Mouse (Mus musculus) kidney, postnatal 10 days (tissue): ENCODE data around the gene Ddx58.

Source experiments
- DNase-seq: peaks from one replicate; pipeline ENCODE4 v3.0.0; 2021; ENCODE audit warnings: mixed read lengths

Gene Ddx58

DNA sequence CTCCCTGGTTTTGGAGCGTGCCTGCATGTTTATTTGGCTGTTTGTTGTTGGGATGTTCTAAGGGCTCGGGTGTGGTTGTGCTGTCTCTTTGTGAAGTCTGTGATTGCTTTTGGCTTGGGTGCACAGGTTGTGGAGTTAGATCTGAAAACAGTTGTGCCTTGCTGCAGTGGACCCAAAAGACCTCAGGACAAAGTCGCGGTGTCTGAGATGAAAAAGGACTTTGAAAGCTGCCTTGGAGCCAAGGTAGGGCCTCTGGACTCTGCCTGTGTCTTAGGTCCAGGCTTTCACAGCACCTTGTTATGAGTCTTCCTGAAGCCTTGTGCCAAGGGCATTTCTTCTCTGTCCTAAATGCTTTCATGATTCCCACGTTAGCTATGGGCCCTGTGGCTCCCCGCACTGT lies 59.6 kb downstream of the Ddx58 start:
- peak; percentile 32 for DNase-seq

DNA sequence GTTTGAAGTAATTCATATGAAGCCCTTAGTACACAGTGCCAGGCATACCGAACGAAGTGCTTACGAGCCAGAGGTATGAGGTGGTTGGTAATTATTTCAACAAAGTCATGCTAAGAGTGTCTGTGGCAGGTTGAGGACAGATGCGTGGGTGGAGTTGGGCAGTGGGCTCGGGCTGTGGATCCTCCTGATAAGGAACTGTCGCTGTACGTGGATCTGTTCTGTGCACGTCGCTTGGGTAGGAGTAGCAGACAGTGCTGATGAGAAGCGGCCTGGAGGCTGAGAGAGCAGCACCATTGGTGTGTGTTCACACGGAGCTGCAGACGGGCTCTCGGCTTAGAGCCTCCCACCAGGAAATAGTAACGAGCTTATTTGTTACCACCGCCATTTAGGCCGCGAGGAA lies 61.0 kb downstream of the Ddx58 start:
- no peak for DNase-seq

DNA sequence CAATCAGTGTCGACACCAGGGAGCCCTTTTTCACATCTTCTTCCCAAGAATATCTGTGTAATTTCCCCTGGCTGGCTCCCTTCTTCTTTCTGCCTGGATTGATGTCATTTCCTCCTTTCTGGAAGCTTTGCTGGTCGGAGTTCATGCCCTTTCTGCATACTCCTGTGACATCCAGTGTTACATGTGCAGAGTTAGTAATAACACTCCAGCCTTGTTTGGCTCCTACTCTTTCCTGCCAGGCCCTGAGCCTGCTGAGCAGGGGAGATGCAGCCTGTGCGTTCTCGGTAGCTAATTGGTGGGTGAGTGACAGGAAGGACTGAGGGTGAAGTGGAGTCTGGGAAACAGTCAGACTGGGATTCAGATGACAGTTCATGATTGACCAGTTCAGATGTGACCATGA lies 65.3 kb downstream of the Ddx58 start:
- DNase-seq, result no peak

DNA sequence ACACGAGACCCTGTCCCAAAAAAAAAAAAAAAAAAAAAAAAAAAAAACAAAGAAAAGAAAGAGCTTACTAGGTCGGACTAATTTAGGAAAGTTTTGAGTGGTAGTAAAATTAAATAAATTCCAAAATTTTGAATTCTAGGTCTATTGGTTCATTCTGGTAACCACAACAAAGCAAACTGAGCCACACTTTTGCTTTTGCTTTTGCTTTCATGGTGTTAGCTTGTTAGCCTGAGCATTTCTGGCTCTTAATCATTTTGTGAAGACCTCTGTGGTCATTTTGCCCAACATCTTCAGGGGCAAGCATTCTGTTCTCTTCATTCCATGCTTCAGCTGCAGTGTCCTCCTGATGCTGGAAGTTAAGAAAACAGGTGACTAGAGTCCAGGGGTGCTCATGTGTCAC lies 67.3 kb downstream of the Ddx58 start:
- no peak for DNase-seq

DNA sequence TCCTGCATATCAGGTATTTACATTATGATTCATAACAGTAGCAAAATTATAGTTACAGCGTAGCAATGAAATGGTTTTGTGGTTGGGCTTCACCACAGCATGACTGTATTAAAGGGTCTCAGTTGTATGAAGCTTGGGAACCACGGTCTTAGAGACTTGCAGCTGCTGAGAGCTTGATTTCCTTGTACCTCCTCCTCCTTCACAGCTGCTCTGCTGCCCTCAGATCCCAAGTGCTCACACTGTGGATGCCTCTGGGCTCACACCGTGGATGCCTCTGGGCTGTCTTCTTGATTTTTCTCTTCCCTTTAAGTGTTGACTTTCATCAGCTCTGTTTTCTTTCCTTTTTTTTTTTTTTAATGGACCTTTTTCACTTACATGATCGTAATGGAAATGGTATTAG lies 68.2 kb downstream of the Ddx58 start:
- no peak for DNase-seq

DNA sequence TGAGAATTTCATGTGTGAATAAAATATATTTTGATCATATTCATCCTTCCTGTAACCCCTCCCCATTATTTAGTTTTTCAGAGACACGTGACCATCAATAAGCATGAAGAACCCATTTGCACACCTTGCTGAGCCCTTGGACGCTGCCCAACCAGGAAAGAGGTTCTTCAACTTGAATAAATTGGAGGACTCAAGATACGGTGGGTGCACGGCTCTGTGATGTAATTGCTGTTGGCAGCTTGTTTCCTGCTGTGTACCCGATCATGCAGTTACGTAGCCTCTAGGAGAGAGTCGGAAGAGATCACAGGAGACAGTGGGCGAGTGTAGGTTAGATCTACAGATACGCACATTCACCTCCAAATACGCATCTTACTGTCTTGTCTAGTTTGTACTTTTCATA lies 76.0 kb downstream of the Ddx58 start:
- no peak for DNase-seq

DNA sequence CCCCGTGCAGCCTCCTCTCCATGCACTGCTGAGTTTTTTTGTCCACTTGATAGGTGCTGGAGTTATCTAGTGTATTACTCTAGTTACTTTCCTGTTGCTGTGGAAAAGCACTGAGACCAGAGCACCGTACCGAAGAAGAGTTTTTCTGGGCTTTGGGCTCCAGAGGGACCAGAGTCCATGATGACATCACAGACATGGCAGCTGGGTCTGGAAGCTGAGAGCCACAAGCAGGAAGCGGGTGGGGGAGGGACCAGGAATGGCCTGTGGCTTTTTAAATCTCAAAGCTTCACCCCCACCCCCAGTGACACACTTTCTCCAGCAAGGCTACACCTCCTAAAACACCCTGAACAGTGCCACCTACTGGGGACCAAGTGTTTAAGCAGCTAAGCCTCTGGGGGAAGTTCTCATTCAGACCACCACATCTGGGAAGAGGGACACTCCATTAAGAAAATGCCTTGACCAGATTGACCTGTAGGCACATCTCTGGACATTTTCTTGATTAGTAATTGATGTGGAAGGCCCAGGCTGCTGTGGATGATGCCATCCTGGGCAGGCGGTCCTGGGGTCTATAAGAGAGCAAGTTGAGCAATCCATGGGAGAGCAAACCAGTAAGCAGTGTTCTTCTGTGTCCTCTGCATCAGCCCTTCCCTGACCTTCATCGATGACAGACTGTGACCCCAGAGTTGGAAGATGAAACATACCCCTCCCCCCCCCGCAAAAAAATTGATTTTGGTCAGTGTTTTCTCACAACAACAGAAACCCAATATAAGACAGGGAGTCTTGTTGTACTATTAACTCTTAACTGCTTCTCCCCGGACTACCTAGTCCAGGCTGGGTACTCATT lies 78.8 kb downstream of the Ddx58 start:
- DNase-seq, result no peak

DNA sequence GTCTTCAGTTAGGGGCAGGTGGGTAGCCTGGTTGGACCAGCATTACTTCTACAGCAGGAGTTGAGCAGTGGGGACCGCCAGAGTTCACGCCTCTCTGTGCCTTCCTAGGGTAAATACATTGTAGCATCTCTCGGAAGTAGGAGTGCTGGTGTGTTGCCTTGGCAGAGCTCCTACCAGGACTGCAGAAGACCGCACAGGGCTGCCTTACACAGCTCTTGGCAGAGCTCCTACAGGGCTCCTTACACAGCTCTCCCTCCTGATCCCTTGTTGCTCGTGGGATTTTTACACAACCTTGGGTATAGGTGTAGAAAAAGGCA lies 81.4 kb downstream of the Ddx58 start:
- DNase-seq, result no peak

DNA sequence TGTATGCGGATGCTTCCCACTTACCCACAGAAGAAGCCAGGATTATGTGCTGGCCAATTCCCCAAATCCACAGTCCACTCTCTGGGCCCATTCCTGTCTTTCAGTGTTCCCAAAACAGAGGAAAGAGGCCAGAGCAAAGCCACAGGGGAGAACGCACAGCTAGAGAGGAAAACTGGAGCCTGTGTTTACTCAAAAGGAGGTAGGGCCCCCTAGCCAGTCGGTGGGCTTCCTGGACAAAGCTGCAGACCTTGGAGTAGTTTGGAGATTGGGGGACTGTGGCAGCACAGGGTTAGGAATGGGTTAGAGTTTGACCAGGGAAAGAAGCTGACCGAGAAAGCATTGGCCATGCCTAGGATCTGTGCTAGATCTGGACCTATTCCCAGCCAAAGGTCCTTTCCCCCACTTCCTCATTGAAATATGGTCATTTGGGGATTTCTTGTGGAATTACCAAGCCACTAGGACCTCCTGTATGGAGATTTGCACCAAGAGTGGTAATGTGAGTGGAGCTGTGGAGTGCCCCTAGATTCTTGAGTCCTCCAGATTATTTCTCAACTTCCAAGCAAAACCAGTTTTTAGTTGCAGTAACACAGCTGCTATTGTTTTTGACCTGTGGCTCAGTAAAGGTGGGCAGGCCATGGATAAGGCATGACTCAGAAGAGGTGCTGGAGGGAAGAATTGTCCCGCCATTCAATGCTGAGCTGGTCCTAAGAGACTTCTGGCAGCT lies 82.0 kb downstream of the Ddx58 start:
- DNase-seq, result no peak

DNA sequence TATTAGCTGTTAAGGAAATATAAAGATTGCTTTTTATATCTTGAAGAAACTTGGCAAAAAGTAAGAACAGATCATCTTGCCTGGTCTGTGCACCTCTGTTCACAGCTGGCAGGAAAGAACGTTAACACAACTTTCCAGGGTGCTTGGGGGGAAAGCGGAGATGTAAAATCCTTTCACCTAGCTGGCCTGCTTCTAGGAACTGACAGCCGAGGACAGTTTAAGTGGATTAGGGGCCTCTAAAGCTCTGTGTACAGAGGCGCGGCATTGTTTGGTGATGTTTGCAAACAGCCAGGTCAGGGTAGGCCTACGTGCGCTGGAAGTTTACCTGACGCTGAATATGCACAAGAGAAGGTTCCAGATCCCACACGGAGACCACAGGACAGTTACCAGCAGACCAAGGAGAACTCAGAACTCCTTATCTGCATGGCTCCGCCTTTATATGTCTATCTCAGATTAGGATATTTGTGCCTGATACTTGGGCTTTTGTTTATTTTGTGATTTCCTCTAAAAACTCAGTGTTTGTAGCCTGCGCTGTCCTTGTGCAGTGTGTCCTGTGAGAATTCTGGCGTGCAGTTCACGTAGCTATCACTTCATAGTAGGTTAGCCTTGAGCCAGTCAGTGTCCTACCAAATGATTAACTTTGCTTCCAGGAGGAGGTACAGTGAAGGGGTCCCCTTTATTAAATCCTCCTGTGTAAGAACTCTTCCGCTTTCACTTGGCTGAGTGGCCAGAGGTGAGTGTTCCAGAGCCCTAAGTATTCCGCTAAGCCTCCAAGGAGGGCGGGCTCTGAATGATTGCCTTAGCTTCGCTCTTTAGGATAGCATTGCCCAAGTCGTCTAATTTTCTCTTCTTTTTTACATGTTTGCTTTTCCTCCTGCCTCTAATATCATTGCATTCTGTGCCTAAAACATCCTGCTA lies 82.8 kb downstream of the Ddx58 start:
- no peak for DNase-seq

DNA sequence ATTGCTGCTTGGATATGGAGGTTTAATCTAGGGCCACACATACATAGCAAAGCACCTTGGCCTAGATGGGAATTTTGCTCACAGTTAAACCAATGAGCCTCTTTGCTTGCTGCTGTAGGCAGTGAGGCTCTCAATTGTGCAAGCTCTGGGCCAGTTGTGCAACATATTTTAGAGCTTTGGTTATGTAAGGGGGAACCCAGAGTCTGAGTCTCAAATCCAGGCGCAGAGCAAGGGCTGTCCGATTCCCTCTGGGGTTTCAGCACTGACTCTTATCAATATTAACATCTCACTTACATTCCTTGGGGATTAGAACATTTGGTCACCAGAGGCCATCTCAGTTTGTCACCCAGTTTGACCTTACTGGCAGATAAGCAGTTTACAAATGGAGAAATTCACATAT lies 83.5 kb downstream of the Ddx58 start:
- no peak for DNase-seq

DNA sequence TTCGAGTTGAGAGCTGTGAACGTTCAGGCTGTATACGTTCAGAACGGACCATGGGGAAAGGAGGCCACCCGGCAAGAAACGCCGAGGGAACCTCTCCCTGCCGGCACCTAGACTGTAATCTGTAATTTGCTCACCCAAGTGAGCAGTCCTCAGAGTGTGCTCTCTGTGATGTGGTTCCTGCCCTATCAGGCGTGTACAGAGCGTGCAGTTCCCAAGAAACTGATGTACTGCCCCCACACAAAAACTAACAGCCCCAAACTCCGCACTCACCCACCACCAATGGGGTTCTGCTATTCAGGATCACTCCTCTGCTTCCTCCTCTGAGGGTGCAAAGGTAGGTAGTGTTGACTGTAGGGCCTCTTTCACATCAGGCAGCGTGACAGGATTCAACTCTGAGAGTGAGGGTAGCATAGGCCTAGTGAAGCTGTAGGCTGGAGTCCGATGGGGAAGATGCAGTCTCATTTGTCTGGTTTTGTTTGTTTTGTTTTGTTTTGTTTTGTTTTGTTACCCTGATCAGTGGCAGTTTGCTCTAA lies 84.1 kb downstream of the Ddx58 start:
- no peak for DNase-seq

DNA sequence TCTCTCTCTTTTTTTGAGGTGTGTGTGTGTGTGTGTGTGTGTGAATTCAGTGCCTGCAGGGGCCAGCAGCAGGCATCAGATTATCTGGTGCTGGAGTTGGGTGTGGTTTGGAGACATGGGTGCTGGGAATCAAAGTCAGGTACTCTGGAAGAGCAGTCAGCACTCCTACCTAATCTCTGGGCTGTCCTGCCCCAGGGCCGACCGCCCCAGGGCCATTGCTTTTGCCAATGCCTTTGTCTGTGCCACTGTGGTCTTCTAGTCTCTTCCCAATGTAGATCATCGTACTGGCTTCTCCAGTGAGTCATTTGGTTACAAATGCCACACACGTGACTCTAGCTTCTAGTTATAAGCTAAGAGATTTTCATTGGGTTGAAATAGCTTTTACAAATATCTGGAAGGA lies 84.9 kb downstream of the Ddx58 start:
- no peak for DNase-seq
